Mouse (Mus musculus) MN1 (cell line): ENCODE data around the gene Pofut1.
A peak's percentile ranks its signal among the peaks of the same experiment; 100 is the strongest.

Experiments
- DNase-seq: peaks from one replicate; pipeline ENCODE4 v3.0.0-alpha.2; 2016; ENCODE audit warnings: low spot score

Gene Pofut1

DNA sequence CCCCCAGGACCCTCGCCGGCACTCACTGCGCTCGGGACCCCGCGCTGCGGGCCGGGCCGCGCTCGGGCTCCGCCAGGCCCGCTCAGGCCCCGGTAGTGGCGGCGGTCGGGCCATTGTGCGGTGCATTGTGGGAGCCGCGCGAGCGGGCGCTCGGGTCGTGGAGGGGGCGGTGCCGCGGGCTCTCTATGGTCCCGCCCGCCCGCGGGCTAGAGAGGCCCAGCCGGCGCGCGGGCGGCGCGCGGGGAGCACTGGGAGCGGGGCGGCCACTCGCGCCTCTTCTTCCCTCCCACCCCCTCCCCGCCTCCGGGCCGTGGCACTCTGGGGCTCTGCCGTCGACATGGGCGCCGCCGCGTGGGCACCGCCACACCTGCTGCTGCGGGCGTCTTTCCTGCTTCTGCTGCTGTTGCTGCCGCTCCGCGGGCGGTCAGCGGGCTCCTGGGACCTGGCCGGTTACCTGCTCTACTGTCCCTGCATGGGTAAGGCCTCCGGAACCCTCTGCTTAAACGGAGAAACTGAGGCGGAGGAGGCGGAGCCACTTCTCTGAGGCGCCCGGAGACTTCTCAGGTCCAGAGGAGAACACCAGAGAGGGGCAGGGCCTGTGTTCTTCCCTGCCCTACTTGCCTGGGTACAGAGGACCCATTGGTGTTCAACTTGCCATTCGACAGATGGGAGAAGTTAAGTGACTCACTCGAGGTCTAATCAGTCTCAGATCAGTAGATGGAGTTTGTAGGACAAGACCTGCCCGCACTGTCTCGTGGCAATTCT lies at the start of gene Pofut1, which contains the start of gene Plagl2:
Pofut1 (plus strand) TSS at position 284 of the 765 bp plus-strand sequence.
Plagl2 (minus strand) TSS at position 177 of the 765 bp plus-strand sequence.
- peak; percentile 91 for DNase-seq

DNA sequence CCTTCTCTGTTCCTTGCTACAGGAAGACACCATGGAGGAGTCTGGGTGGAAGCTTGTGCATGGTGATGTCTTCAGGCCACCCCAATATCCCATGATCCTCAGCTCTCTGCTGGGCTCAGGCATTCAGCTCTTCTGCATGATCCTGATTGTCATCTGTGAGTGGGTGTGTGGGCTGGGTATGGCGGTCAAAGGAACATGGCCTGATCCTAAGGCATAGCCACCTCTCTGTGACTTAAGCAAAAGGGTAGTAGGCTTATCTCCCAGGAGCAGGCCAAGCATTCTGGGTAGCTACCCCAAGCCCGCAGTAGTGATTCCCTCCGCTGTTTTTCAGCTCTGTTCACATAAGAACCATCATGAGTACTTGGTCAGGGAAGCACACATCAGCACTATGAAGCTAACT lies 47.1 kb upstream of the Pofut1 start:
- no peak for DNase-seq

DNA sequence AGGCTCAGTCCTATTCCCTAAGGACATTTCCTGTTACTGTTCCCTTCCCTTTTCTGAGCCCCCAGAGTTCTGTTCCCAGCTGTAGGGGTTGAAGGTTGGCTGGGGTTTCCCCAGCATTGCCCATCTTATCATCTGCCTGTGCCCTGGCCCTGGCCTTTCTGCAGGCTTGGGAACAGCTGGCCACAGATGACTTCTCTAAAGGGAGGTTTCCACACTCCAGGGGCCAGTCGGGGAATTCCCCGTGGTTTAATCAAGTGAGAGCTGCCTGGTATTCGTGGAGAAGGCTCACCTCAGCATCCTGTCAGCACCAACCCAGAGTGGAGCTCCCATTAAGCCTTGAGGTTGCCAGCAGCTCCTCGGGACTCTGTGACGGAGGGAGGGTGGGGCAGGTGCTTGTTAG lies 42.8 kb upstream of the Pofut1 start:
- DNase-seq: peak; percentile 79

DNA sequence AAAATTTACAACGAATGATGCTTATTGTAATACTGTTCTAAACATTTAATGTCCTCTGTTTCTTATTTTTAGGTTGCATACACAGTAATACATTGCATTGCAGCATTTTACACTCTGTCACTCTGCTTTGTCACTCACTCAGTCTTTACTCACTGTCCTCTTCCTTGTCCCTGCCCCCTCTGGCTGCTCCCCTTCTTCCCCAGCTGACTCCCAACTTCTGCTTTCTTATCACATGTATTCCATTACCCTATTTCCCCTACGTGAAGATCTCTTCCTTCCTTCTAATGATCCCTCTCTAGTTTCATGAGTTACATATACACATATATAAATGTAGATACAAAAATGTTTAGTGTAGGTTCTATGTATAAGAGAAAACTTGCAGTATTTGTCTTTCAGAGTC lies 42.2 kb upstream of the Pofut1 start:
- no peak for DNase-seq

DNA sequence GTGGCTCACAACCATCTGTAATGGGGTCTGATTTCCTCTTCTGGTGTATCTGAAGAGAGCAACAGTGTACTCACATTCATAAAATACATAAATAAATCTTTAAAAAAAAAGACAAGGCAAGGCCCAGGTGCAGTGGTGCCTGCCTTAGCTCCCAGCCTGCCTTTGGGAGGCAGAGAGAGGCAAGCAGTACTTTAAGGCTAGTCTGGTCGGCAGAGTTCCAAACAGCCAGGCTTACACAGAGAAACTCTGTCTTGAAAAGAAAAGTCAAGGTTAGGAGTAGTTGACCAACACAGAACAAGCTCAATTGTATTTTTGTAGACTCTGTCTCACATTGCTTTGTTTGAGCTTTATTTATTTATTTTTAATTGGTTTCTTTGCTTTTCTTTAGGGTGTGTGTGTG lies 38.6 kb upstream of the Pofut1 start:
- DNase-seq: no peak

DNA sequence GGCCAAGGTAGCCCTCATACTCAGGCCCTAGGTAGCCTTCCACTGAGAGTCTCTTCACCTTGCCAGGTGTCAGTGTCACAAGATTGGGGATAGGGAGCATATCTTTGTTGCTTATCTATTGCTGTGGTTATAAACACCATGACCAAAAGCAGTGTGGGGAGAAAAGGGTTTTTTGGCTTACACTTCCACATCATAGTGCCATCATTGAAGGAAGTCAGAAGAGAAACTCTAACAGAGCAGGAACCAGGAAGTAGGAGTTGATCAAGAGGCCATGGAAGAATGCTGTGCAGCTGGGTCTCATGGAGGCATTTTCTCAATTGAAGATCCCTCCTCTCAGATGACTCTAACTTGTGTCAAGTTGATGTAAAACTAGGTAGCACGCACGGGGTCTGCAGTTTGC lies 33.2 kb upstream of the Pofut1 start:
- DNase-seq: no peak

DNA sequence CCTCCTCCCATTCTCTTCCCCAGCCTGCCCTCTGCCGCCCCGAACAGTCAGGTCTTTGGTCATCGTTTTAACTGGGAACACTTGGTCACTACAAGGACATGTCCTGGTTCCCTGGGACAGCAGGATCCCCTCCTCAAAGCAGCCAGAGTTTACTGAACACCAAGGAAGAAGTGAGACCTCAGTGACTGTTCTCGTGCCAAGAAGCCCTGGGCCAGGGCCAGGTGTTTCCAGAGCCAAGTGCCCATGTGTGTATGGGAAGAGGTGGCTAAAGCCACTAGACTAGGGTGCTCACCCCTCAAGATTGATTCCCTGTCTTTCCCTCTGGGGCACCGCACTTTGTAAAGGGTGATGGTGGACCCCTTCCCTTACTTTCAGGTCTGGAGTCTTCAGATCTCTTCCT lies 32.0 kb upstream of the Pofut1 start:
- DNase-seq: no peak

DNA sequence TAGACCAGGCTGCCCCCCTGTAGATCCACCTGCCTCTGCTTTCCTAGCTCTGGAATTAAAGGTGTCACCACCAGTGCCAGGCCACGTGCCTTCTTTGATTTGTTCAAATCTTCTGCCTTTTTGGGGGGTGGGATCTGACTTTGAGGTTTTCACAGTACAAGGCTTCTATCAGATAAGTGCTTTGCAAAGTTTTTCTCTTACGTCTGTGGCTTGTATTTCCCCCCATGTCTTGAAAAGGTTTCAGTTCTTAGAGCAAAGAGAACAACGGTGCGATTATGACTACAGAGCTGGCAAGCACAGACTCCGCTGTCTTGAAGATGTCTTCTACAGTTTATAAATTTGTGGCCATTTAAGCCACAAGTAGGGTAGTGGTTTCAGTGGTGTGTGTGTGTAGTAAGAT lies 29.9 kb upstream of the Pofut1 start:
- DNase-seq: no peak

DNA sequence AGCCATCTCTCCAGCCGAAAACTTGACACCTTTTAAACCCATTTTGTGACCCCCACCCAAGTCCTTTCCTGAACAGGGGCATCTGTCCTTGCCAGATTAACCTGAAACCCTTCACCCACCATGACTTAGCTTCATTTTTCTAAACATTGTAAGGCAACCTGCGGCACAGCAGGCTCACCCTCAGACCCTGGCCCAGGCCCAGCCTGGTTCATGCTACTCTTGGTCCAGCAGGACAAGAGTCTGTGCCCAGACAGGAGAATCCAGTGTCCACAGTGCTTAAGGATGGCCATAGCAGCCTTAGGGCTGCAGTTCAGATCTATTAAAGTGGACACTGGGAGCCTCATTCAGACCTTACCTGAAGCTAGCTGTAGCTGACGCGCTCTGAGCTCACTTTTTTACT lies 28.0 kb upstream of the Pofut1 start:
- no peak for DNase-seq

DNA sequence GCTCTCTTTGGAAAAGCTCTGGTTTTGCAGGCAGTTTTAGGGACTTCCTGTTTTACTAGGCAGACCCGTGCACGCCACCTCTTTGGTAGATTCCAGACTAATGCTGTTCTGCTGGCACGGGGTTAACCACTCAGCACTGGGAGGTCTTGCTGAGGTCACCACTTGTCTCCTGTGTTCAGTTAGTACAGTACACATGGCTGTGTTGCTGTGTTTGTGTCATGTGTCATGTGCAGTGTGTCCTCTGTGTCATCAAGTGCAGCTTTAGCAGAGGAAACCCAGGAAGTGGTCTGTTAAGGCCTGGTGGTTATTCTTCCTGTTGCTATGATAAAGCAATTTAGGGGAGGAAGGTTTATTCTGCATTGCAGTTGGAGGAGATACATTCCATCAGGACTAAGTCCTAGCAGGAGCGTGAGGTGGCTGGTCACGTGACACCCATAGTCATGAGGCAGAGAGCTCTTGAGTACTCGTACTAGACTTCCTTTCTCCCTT lies 26.5 kb upstream of the Pofut1 start:
- DNase-seq: no peak

DNA sequence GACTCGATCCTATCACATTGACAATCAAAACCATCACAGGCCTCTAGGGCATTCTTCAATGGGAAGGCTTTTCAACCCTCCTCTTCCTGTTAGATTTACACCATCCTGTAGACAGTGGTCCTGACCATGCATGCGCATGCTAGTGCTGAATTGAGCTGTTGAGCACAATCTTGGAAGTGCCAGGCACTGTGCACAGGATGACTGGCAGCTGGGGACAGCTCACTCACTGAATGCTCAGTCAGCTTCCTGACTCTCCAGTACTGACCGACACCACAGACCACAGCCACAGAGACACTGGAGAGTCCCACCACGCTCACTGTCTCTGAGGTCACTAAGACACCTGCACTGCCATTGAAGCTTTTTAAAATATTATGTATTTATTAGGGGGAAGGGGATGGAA lies 25.9 kb upstream of the Pofut1 start:
- no peak for DNase-seq

DNA sequence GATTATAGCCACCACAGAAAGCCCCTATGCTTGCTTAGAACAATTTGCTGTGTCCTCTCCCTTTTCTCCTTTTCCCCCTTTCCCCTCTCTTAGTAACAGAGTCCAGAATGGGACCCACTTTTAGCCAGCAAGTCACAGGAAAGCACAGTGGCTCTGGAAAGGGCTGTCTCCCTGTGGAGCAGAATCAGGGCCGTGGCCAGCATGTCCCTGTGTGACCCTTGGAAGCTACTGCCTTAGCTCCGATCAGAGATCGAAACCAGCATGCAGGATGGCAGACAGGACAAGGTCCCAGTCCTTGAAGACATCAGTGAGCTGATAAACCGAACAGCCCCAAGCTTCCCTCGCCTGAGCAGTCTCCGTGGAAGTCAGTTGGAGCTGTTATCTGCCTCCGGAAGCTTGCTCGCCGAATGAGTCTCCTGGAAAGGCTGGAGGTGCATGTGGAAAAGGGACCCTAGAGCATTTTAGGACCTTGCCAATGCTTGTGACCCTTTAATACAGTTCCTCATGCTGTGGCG lies 23.4 kb upstream of the Pofut1 start:
- DNase-seq: no peak

DNA sequence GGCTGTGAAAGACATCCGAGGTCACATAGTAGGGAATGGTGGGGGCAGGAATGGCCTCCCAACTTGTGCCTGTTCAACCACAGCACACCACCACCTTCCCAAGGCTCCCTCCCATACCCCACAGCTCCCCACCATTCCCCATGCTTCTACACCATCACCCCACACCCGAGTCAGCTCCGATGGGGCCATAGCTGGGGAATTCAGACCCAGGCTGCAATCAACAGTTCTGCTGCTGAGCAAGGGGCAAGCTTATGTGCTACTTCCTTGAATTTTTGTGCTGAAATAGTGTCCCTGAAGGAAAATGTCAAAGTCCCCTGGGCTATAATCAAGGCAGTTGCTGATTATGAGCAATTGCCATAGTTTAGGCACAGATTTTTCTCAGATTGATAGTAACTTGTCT lies 22.8 kb upstream of the Pofut1 start:
- no peak for DNase-seq

DNA sequence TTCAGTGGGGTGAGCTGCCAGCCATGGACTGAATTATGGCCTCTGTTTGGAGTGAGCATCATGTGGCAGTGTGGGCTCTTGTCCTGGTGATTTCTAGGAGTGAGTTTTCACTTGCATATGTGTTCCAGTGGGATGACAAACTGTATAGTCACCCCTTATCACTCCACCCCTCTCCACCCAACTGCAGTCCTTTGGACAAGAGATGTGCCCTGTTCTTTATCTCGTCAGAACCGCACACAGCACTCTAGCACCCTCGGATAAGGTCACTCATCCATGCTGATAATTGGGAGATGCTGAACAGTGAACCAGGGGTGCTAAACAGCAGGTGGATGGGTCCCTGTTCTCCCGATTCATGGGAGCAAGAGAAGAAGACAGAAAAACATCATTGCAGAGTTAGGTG lies 19.7 kb upstream of the Pofut1 start:
- DNase-seq: no peak

DNA sequence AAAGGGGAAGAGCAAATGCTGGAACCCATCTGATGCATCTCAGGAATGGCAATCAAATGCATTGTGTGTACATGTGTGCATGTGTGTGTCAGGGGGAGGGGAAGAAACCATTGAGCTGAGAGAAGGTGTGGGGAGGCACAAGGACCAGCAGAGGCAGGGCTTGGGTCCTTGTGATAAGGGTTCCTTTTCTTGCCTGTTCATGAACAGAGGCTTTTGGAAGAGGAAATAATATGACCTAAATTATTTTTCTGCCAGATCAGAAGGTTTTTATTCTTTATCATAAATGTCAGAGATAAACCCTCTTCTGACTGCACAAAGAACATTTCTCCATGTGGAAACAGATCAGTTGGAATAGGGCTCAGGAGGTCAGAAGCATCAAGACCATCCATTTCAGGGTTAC lies 19.2 kb upstream of the Pofut1 start:
- DNase-seq: no peak

DNA sequence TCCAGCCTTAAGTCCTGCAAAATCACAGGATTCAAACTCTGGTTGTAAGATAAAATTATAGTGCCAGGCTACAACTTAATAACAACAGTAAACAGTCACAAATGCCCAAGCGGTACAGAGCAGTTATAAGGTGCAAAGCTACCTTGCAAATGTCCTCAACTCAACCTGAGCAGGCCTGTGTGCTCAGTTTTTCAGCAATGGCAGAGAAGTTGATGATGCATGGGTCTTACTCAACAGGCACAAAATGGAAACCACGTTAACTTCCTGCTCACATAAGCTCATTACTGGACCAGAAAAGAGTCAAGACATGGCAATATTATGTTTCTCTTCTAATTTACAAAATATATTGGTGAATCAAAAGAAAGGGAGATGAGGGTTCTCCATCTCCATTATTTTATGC lies 18.8 kb upstream of the Pofut1 start:
- no peak for DNase-seq

DNA sequence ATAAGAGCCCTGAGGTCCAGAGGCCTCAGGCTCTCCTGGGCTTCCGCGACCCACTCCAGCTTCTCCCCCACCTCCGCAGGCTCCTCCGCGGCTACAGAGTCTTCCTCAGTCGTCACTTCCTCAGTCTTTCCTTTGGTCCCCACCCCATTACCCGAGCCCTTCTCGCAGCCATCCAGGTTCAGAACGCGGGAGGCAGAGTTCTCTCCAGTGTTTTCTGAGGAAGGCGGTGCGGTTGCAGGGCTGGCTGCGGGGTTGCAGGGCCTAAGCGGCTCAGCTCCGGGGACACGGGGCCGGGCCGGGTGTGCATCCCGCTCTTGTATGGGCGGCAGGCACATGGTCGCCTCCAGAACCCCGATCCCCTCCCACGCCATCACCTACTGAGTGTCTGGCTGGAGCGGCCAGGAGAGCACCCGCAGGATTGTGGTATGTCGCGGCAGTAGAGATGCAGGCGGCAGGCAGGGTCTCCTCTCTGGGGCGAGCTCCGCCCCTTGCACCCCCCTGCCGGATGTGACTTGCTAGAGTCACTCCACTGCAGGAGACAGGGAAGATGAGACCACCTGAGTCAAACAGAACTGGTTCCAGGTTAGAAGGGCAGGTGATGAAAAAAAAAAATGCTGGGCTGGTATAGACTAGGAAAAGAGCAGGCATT lies 16.3 kb upstream of the Pofut1 start, which contains the start of gene Tspyl3:
Tspyl3 (minus strand) TSS at position 496 of the 649 bp plus-strand sequence.
- no peak for DNase-seq

DNA sequence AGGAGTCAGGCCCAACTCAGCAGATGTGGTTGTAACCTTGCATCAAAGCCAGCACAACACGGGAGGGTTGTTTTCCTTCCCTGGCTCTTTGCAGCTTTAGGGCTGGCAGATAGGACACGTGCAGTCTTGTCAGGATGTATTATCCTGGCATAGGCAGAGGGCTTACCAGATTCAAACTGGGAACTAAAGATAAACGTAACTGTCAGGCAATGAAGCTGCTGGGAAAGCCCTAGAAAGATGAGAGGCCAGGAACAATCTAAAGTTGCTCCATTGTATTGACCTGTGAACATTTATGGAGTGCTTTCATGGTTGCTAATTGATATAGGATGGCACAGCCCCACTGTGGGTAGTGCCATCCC lies 15.8 kb upstream of the Pofut1 start:
- DNase-seq: peak; percentile 50

DNA sequence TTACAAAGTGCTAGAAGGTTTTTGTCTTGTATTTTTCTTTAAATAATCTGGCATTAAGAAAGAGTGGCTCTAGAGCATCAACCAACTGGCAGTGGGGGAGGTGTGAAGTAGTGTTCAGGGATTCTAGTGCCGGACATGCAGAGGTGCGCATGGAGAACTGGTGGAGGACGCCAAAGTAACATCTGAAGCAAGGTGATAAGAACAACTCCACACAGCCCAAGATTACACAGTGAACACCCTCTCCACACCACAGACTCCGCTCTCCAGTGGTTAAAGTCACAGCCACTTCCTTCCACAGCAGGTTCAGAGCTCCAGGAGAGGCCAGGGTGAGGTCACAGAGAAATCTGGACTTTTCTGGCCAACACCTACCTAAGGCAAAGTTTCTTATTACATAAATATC lies 13.4 kb upstream of the Pofut1 start:
- DNase-seq: no peak

DNA sequence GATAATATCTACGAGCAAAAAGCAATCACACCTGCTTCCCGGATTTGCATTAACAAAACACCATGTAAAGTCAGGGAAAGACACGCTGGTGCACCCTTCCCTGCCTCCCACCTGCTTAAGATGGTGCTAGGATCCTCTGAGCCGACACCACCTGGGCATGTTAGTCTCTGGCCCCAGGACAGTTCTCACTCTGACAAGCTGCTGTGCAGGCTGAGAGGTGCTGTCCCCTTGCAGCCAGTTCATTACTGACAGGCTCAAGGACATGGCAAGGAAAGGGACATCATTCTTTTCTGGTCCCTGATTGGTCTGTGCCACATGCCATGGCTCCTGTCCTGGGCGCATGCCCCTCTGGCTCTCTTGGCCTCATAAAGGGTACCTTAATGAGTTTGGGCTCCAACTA lies 12.8 kb upstream of the Pofut1 start:
- no peak for DNase-seq

DNA sequence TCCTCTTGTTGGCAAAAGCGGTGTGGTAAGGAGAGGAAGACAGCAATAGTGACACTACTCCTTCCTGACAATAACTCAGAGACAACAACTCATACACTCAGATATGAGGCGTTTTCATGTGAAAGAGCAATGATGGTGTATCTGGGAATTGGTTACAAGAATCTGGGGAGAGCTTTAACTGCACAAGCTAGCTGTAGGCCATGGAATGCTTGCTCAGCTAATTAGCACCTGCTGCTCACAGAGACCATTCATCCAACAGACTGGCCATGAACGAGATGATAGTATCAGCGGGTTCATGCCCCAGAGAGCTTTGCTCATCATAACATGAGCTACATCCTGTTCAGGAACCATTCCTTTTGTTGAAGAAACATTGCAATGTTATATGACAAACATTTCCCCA lies 4.1 kb upstream of the Pofut1 start:
- no peak for DNase-seq

DNA sequence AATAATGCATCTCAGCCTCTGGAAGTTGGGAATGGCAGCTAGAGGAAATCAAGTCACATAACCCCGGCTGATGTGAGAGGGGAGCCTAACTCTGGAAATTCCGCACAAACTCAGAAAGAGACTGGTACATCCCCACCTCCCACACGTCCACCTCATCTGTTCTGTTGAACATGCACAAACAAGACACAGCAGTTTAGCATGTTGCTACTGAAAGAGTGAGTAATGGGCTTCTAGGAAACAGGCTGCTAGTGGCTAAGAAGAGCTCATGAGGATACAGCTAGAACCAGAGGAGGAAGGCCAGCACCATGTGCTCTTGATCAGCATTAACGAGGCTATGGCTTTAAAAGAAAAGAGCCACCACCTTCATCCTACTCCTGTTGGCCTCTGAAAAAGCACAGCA lies 3.4 kb upstream of the Pofut1 start:
- DNase-seq: no peak

DNA sequence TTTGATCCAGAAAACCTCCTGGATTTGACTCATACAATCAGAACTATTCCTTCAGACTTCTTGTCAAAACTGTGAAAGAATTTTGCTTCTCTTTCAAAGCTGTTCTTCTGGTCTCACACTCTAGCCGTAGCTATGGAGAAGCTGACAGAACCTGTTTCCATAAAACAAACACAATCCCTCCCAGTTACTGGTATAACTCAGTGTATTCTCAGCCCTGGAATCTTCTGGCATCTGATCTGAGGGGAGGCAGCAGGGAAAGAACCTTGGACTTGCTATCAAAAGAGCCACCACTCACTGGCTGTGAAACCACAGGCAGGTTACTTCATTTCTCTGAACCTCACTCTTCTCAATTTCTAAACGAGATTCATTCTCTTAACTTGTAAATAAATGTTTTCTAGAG lies 2.9 kb upstream of the Pofut1 start:
- no peak for DNase-seq
